Mouse (Mus musculus) common myeloid progenitor, adult 5-6 weeks (primary cell): ENCODE results near the gene Eif4e. TPM values are rescaled to one million over a fixed set of nuclear protein-coding genes. Genes with fewer than 3 reads are reported as not detected.

Experiments used
- ATAC-seq: replicated peaks from 2 replicates; pipeline ENCODE4 v1.8.0; 2016; ENCODE audit warnings: low read depth, mild to moderate bottlenecking, moderate TSS enrichment, inconsistent platforms; ENCODE audit not compliant: poor library complexity, severe bottlenecking
- total RNA-seq: library from RNA; stranded (forward); fragments of 200-1000, 187-1606 nt; gene quantifications from 2 replicates; pipeline ENCODE4 v1.2.3, GENCODE M21; 2017

Gene Eif4e
- total RNA-seq: 197 and 200 TPM in 2 replicates

- peak; percentile 16 for ATAC-seq
Measured at GRCm38 (mm10) chr3:138526073-138526915, at the start of gene Eif4e. Gene Eif4e, plus strand, starts transcription at chr3:138526179.

DNA sequence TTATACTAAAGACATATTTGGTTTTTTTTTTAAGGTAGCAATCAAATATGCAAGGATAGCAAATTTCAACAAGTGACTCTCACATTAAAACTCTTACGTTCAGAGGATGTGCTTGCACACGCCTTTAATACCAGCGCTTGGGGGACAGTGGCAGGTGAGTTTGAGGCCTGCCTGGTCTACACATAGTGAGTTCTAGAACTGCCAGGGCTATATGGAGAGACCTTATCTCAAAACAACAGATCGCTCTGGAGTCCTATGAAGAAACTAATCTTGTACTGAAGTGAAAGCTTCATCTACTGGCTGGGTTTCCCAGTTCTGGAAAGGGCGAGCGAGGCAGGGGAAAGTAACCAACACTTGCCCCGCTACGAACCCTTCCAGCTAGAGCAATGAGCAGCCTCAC, 46.5 kb upstream of the Eif4e start:
- 0 out of 2 replicates have a peak, but pooled peaks have one; percentile 26 for ATAC-seq

- peak; percentile 77 for ATAC-seq
Measured at GRCm38 (mm10) chr3:138481526-138482284, 44.3 kb upstream of the Eif4e start.

GRCm38 (mm10) chr3:138483240-138483639, 42.7 kb upstream of the Eif4e start:
- no peak for ATAC-seq

GRCm38 (mm10) chr3:138488584-138489326, 37.2 kb upstream of the Eif4e start:
- 0 out of 2 replicates have a peak, but pooled peaks have one; percentile 3 for ATAC-seq

DNA sequence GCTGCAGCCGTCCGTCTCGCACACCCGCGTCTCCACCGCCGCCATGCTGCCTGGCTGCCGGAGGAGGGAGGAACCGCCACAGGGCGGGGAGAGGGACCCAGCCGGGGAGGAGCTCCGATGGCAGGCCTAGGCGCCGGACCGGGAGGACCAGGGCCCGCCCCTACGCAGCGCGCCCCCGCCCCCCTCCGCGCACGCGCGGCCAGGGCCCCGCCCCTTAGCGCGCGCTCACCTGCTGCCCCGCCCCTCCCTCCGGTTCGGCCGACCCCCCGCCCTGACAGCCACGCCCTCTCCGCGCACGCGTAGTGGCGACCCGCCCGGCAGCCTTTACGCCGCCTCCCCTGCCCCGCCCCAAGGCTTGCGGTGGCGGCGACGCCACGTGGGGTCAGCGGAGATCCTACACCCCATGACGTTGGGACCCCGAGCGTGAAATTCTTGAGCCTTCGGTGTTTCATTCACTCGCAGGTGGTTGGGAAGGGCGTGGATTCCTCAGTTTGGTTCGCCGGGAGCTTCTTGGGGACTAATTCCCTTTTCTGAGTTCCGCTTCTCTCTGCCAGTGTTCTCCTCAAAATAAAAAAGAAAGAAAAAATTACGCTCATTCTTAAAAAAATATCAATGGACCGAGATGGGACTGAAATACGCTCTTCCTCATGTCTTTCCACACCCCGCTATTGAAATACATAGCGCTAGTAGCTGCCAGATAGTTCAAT, 36.5 kb upstream of the Eif4e start, which contains the start of gene Metap1:
Gene Metap1, minus strand, starts transcription at position 189 of the 707 bp plus-strand sequence.
- peak; percentile 93 for ATAC-seq

- ATAC-seq: no peak
Measured at GRCm38 (mm10) chr3:138490034-138490337, 36.0 kb upstream of the Eif4e start.

DNA sequence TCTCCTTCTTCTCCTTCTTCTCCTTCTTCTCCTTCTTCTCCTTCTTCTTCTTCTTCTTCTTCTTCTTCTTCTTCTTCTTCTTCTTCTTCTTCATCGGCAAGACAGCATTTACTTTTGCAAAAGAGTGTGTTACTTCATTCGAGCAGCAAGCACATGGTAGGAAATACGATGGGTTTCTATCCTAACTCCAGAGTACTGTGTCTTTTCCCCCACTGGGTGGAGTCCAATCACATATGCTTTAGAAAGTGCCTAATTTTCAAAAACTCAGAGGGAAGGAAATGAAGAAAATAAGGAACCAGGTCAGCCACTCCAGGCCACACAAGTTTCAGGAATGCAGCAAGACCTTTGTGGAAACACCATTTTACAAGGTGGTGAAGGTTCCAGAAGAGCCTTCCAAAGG, 32.3 kb upstream of the Eif4e start:
- no peak for ATAC-seq

DNA sequence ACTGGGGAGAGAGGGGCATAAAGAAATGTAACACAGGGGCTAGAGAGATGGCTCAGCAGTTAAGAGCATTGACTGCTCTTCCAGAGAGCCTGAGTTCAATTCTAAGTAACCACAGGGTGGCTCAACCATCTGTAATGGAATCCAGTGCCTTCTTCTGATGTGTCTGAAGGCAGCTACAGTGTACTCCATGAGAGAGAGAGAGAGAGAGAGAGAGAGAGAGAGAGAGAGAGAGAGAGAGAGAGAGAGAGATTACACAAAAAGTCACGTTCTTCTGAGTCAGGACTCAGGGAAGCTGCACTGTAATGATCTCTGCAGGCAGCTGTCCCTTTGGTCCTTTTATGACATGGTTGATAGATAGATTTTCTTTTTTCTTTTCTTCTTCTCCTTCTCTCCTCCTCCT, 31.4 kb upstream of the Eif4e start:
- ATAC-seq: no peak

GRCm38 (mm10) chr3:138495166-138496145, 30.5 kb upstream of the Eif4e start:
- ATAC-seq: peak; percentile 87

GRCm38 (mm10) chr3:138498731-138499130, 27.2 kb upstream of the Eif4e start:
- ATAC-seq: no peak

DNA sequence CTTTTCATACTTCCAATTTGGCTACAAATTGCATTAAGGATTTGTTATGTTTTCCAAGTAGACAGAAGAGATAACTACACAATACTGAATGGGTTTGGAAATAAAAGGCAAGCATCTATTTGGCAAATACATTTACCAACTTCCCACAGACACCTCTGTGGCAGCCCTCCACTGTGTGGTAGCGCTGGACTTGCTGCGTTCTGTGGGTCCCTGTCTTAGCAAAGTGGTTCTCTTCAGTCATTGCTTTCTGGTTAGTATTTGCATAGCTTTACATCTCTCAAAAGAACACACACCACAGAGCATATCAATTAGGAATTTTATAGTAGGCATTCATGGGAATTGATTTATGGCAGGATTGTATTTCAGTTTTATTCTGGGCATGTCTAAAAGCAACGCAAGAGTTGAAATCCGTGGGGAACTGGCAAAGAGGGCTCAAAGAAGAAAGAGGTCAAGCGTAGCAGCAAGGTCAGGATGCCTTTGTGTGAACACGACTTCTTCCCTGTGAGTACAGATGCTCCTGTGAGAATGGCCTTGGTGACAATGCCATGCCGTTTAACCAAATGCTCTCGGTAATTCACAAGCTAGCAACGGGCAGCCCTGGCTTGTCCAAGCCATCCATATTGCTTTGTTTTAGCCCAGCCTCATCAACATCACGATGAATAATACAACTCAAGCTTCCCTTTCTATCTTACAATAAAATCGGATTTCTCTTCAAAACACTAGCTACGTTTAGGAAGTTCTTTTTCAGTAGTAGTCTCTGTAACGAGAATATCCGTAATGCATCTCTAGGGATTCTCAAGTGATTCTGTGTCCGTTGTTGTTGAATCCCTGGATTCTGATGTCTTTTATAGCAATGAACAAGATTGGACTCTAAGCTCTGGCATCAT, 25.9 kb upstream of the Eif4e start:
- no peak for ATAC-seq

DNA sequence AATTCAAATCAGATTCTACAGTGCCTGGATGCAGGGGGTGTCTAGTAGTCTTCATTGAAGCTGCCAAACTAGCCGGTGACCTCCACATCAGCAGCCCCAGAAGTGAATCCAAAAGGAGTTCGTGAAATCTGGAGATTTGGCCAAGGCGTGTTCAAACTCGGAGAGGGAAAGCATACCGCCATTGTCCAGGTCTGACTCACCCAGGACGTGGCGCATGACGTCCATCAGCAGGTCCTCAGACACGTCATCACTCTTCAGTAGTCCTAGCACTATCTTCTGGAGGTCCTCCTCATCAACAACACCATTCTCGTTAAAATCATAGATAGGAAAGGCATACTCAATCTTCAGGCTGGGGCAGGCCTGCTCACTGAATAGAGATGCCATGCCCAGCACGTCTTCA, 22.2 kb upstream of the Eif4e start:
- ATAC-seq: no peak

DNA sequence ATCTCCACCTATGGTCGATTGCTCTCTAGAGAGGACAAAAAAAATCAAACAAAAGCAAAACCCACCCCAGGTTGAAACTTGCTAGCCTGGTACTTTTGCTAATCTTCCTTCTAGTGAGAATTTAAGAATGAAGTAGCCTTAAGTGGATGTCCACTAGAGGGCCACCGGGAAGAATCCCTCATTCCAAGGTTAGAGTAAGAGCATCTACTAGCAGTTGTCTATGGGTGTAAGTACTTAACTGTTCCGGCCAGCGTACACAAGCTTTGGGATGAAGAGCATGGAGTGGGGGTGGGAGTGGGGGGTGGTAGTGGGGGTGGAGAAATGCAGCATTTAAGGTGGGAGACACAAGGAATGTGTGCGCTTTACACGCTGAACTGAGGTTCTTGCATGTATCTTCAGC, 19.2 kb upstream of the Eif4e start:
- peak; percentile 66; the same call in 1 of the 2 replicates for ATAC-seq

DNA sequence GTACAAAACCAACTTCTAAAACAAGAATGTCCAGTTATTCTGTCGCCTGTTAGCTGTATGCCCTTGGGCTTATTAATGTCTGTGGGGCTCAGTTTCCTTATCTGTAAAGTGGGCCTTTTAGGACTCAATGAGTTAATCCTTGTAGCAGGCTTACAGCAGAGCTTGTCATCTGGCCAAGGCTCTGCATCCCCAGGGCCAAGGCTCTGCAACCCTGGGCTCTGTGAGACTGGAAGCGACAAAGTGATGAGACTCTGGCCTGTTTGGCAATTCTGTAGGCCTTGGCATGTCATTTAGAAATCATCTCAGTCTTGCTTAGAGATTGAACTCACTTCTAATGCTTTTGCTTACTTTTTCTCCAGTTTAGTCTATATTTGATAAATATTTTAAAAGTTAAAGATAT, 16.4 kb upstream of the Eif4e start:
- ATAC-seq: no peak

DNA sequence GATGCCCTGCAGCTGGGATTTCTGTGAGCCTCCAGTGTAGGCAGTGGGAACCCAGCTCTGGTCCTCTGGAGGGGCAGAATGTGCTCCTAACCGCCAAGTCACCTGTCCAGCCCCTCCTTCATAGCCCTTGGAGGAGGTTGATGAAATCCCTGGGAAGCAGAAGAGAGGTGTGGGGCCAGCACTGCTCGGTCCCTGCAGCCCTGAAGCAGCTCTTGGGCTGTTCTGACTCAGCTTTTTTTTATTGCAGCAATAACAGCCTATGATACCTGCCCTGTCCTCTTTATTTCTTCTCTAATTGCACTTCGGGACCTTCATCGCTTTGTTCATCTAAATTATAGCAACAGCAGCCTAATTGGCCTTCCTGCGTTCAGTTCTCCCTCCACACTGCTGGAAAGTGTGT, 15.5 kb upstream of the Eif4e start:
- ATAC-seq: no peak

- no peak for ATAC-seq
Measured at GRCm38 (mm10) chr3:138513243-138513642, 12.7 kb upstream of the Eif4e start.

- no peak for ATAC-seq
Measured at GRCm38 (mm10) chr3:138514749-138515148, 11.2 kb upstream of the Eif4e start.
